Mouse (Mus musculus) liver, embryonic 11.5 days (tissue): ENCODE measurements at regions not wholly inside any gene's neighbourhood (a gene's known extent, or its start where the extent isn't known, plus 50 kb on each side); places are given as distances from the start of the nearest gene placed in this dataset.
A peak's percentile ranks its signal among the peaks of the same experiment; 100 is the strongest.

Source experiments
- ATAC-seq: fragments of 200-750 bp; cut with Nextera tagmentation; replicated peaks from 2 replicates; pipeline ENCODE4 v1.8.0; 2017; ENCODE audit warnings: moderate number of reproducible peaks, mild to moderate bottlenecking, moderate TSS enrichment, moderate library complexity; ENCODE audit not compliant: low FRiP score
- DNase-seq: peaks from one replicate; pipeline ENCODE4 v3.0.0-alpha.2; 2017; ENCODE audit warnings: low spot score
- H3K27ac ChIP-seq: fragments of 300-500 bp; sonication (generic); 2 replicates; pipeline ENCODE4 v1.5.1; 2014; ENCODE audit warnings: mild to moderate bottlenecking, low read depth, low read length, control low read depth
- H3K27me3 ChIP-seq: fragments of 300-500 bp; sonication (generic); replicated peaks from 2 replicates; pipeline ENCODE4 v1.6.1; 2014; ENCODE audit warnings: low read length, mixed read lengths; ENCODE audit not compliant: control insufficient read depth, insufficient read depth
- H3K36me3 ChIP-seq: fragments of 300-500 bp; sonication (generic); 2 replicates; pipeline ENCODE4 v1.6.1; 2014; ENCODE audit warnings: mild to moderate bottlenecking, low read length, moderate library complexity, mixed read lengths; ENCODE audit not compliant: control insufficient read depth, insufficient read depth
- H3K4me1 ChIP-seq: fragments of 300-500 bp; sonication (generic); replicated peaks from 2 replicates; pipeline ENCODE4 v1.6.1; 2014; ENCODE audit warnings: low read length, mixed read lengths; ENCODE audit not compliant: control insufficient read depth, insufficient read depth
- H3K4me2 ChIP-seq: fragments of 300-500 bp; sonication (generic); 2 replicates; pipeline ENCODE4 v1.6.1; 2014; ENCODE audit warnings: mild to moderate bottlenecking, control low read depth, moderate library complexity
- H3K4me3 ChIP-seq: fragments of 300-500 bp; sonication (generic); 2 replicates; pipeline ENCODE4 v1.5.1; 2014; ENCODE audit warnings: low read depth, low read length, control low read depth
- H3K9ac ChIP-seq: fragments of 300-500 bp; sonication (generic); 2 replicates; pipeline ENCODE4 v1.6.1; 2014; ENCODE audit warnings: low read depth, low read length, control low read depth
- H3K9me3 ChIP-seq: fragments of 300-500 bp; sonication (generic); 2 replicates; pipeline ENCODE4 v1.6.1; 2016; ENCODE audit warnings: low read length, inconsistent platforms, mixed read lengths; ENCODE audit not compliant: control insufficient read depth
- WGBS: fragments of 180-500 bp; shearing (Covaris S2); extraction: QIAGEN DNeasy Blood & Tissue Kit; methylation state at CpG from one replicate; pipeline ENCODE4 v1.1.7; 2014; 5-methylcytosine and 5-hydroxymethylcytosine counted together

DNA sequence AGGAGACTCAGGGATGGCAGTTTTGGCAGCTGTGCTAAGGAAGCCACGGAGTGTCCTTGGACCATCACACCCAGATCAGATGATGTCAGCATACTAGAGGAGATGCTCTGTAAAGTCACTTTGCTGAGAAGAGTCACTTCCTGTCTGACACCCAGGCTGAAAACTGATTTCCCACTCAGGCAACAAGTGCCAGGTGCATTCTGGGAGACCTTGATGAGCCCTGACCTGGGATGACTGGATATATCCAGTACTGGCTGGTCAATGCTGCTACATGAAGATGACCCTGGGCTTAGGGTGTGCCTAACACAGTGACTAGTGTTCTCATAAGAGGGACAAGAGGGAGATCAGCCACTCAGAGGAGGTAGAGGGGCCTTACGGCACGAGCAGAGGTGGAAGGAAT lies 110.2 kb upstream of the Eef2kmt start:
- no peak overlapping the region for H3K9ac ChIP-seq
- ATAC-seq, result no peak
- H3K27me3 ChIP-seq, result no peaks in the 10 kb centered on the region
- no peak overlapping the region for H3K4me2 ChIP-seq
- H3K27ac ChIP-seq, result no peak overlapping the region
- no peaks in the 10 kb centered on the region for H3K9me3 ChIP-seq
- 84% methylated on average over 3 of the region's 3 CpGs for WGBS
- H3K36me3 ChIP-seq, result no peaks in the 10 kb centered on the region
- no peak for DNase-seq
- no peak overlapping the region for H3K4me3 ChIP-seq
- no peaks in the 10 kb centered on the region for H3K4me1 ChIP-seq

DNA sequence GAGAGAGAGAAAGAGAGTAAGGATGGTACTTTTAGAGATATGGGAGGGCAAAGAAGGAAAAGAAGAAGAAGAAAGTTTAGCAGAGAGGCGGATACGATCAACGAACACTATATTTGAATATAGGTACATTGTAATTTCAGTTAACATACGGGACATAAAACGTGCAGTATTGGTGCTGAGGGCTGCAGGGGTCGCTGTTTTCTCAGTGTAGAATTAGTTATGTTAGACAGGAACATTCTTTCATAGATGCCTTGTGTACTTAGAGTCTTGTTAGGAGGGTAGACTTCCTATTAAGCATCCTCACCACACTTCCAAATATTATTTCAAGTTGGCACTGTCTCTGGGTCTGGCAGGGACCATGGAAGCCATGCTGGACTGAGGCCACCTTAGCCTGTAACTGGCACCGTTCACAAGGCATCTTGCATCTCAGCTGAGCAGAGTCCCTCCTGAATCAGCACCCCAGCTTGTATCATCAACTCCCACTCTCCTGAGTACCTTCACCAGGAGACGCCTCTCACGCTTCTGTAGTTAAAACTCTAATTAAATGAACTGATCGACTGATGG lies 107.3 kb upstream of the Eef2kmt start:
- no peak for ATAC-seq
- H3K36me3 ChIP-seq, result no peaks in the 10 kb centered on the region
- no peak overlapping the region for H3K4me3 ChIP-seq

DNA sequence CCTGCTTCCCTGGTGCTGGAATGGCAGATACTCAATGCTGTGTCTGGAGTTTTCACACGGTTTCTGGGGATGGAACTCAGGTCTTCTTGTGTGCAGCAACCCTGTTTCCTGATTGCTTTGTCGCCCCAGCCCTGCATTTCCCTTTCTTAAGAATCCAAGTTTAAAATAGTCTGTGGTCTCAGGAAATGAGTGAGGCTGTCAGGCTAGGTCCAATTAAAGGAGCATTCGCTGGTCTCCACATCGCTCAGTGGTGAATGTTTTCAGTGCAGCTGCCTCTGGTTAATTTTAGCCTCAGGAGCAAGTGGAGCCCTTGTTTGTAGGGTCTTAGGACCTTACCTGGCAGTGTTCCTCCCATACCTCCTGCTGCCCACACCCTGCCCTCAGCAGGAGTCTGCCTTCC lies 103.4 kb upstream of the Eef2kmt start:
- H3K4me1 ChIP-seq, result no peaks in the 10 kb centered on the region
- H3K27me3 ChIP-seq, result no peaks in the 10 kb centered on the region
- WGBS, result 45% methylated on average over 4 of the region's 4 CpGs
- H3K9ac ChIP-seq, result no peak overlapping the region
- no peak overlapping the region for H3K27ac ChIP-seq
- H3K36me3 ChIP-seq, result no peaks in the 10 kb centered on the region
- H3K9me3 ChIP-seq, result peaks cover 3% of the 10 kb centered on the region; the same call in 1 of the 2 replicates
- no peak overlapping the region for H3K4me3 ChIP-seq
- no peak for ATAC-seq
- no peak overlapping the region for H3K4me2 ChIP-seq
- DNase-seq, result no peak

More for the DNA sequence above, 107.3 kb upstream of the Eef2kmt start:
- no peak for DNase-seq
- Histone ChIP-seq H3K27me3 (no peaks in the 10 kb centered on the region), H3K4me1 (no peaks in the 10 kb centered on the region), H3K9me3 (no peaks in the 10 kb centered on the region), H3K9ac (no peak overlapping the region), H3K27ac (no peak overlapping the region), H3K4me2 (no peak overlapping the region)
- whole genome bisulfite sequencing, result 71% methylated on average over 10 of the region's 10 CpGs

DNA sequence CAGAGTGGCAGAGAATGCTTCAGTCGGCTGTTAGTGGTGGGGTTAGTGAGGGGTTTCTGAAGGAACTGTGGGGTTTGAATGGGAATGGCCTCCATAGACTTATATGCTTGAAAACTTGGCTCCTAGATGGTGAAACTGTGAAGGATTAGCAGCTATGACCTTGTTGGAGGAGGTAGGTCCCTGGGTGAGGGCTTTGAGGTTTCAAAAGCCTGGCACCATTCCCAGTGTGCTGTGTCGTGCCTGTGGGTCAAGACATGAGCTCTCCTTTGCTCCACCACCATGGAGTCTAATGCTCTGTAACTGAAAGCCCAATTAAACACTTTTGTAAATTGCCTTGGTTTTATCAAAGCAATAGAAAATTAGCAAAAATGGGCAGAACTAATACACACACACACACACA lies 98.1 kb upstream of the Eef2kmt start:
- Histone ChIP-seq H3K9me3 (peaks cover 3% of the 10 kb centered on the region; the same call in 1 of the 2 replicates), H3K4me3 (no peak overlapping the region), H3K4me2 (no peak overlapping the region), H3K36me3 (no peaks in the 10 kb centered on the region), H3K4me1 (no peaks in the 10 kb centered on the region), H3K27ac (no peak overlapping the region), H3K27me3 (no peaks in the 10 kb centered on the region), H3K9ac (no peak overlapping the region)
- 64% methylated on average over 2 of the region's 2 CpGs for WGBS
- DNase-seq, result no peak
- ATAC-seq, result no peak

DNA sequence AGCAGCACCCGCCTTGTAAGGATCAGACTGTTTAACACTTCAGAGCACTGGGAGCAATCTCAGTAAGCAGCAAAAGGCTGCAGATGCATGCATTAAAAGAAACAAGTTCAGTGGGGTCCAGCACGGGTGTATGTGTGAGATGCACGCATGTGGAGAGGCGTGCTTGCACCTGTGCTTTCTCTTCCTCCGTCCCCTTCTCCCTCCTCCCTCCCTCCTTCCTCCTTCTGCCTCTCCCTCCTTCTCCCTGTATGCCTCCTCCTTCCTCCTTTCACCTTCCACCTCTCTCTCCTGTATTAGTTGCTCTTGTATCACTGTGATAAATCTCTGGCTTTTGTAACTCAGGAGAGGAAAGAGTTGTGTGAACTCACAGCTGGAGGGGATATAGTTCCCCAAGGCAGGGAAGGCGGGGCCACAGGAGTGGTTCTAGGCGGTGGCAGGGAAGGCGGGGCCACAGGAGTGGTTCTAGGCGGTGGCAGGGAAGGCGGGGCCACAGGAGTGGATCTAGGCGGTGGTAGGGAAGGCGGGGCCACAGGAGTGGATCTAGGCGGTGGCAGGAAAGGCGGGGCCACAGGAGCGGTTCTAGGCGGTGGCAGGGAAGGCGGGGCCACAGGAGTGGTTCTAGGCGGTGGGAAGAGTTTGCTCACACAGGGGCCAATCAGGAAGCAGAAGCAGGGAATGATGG lies 96.2 kb upstream of the Eef2kmt start:
- ATAC-seq (peak; percentile 72), DNase-seq (peak; percentile 70)
- 4% methylated on average over 18 of the region's 18 CpGs for WGBS
- no peaks in the 10 kb centered on the region for H3K27me3 ChIP-seq
- peak overlapping the region; percentile 33 for H3K4me2 ChIP-seq
- H3K4me3 ChIP-seq, result no peak overlapping the region
- no peaks in the 10 kb centered on the region for H3K36me3 ChIP-seq
- H3K9me3 ChIP-seq, result no peaks in the 10 kb centered on the region; the same call in 1 of the 2 replicates
- H3K9ac ChIP-seq, result no peak overlapping the region
- no peak overlapping the region for H3K27ac ChIP-seq
- H3K4me1 ChIP-seq, result no peaks in the 10 kb centered on the region

DNA sequence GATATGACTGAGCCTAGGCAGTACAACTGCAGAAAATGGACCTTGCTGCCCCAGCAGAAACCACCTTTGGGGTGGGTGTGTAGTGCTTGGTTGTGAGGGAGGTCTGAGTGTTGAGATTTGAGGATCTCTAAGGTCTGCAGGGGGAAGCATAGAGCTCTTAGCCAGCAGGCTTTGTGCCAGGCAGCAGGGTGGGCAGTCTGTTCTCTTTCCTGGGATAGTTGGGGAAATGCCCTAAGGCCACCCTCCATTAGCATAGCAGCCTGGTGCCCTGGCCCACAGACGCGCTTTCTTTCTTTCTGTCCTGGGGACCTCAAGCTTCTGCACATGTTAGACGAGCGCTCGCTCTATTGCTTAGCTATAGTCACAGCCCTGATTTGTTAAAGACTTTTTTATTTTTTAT lies 91.4 kb upstream of the Eef2kmt start:
- no peaks in the 10 kb centered on the region for H3K36me3 ChIP-seq
- H3K4me2 ChIP-seq, result no peak overlapping the region
- H3K9me3 ChIP-seq, result no peaks in the 10 kb centered on the region
- no peak overlapping the region for H3K4me3 ChIP-seq
- WGBS, result 93% methylated on average over 5 of the region's 5 CpGs
- H3K4me1 ChIP-seq, result no peaks in the 10 kb centered on the region
- no peak overlapping the region for H3K27ac ChIP-seq
- no peaks in the 10 kb centered on the region for H3K27me3 ChIP-seq
- ATAC-seq, result no peak
- H3K9ac ChIP-seq, result no peak overlapping the region
- DNase-seq, result no peak

DNA sequence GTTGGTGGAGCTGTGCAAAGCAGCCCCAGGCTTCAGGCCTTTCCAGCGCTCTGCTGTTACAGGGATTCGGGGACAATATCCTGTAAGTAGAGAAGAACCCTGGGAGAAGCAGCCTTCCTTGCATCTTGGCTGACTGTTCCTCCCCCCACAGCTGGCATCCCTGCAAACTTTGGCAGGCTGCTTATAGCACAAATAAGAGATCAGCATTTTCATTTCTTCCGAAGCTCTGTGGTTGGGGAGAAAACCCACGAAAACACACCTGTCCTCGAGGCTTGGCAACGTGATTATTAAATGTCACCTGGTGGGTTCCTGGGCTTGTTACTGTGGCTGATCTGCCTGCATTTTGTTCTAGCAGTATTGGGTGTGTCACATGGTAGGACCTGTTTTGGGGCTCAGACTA lies 86.5 kb upstream of the Eef2kmt start:
- Histone ChIP-seq H3K27ac (no peak overlapping the region), H3K9me3 (no peaks in the 10 kb centered on the region), H3K36me3 (no peaks in the 10 kb centered on the region), H3K4me2 (no peak overlapping the region), H3K4me1 (no peaks in the 10 kb centered on the region), H3K9ac (no peak overlapping the region), H3K4me3 (no peak overlapping the region), H3K27me3 (no peaks in the 10 kb centered on the region)
- ATAC-seq (no peak), DNase-seq (no peak)
- 77% methylated on average over 6 of the region's 6 CpGs for WGBS

DNA sequence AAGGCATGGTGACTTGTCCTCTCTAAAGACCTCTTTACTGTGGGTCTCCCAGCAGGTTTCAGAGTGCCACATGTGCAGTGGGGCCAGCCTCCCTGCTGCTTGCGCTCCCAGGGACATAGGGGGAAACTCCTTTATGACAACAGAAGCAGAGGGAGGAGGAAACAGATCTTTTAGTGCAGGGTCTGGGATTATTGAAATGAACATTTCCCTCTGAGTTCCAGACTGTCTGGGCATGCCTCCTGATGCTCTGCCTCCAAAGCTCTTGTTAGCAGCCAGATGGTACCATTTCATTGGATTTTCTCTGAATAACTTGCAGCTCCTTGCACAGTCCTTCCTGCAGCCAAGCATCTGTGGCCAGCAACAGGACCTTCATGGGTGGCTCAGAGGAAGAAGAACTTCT lies 60.5 kb upstream of the Eef2kmt start:
- Histone ChIP-seq H3K27me3 (no peaks in the 10 kb centered on the region), H3K9me3 (no peaks in the 10 kb centered on the region), H3K4me1 (no peaks in the 10 kb centered on the region), H3K36me3 (no peaks in the 10 kb centered on the region), H3K27ac (no peak overlapping the region), H3K9ac (no peak overlapping the region), H3K4me3 (no peak overlapping the region), H3K4me2 (no peak overlapping the region)
- DNase-seq (no peak), ATAC-seq (no peak)
- 59% methylated on average over 1 of the region's 1 CpGs for WGBS

DNA sequence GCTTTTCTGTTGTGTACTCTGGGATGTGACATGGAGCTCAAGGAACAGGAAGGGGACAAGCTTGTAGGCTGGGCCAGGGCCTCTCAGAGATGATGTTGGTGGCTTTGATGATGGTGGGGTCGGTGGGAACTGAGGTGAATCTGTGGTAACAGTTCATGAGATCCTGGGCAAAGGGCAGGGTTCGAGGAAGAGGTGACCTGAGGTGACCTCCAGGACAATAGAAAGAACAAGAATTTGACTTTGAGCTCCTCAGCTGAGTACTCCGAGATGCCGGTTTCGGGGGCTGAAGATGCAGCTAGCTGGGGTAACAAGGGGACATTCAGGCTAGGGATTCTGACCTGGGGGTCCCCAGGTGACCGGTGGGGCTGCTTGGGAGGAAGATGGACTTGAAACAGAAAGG lies 57.5 kb upstream of the Eef2kmt start:
- Histone ChIP-seq H3K27me3 (peaks cover under 1% of the 10 kb centered on the region; the same call in 1 of the 2 replicates), H3K36me3 (no peaks in the 10 kb centered on the region), H3K9me3 (no peaks in the 10 kb centered on the region), H3K4me1 (no peaks in the 10 kb centered on the region), H3K9ac (no peak overlapping the region), H3K27ac (no peak overlapping the region), H3K4me3 (no peak overlapping the region), H3K4me2 (no peak overlapping the region)
- WGBS, result 73% methylated on average over 6 of the region's 6 CpGs
- ATAC-seq (no peak), DNase-seq (no peak)
